Mouse (Mus musculus): ENCODE data around the gene Gapdh.
A peak's percentile ranks its signal among the peaks of the same experiment; 100 is the strongest.
"Not testable (repeated sequence)": the region's sequence is repeated elsewhere in the genome, so short reads cannot be mapped to it uniquely, and the experiment has no call there.

Gene Gapdh

GRCm38 (mm10) chr6:125166861-125167650 is 789 bp upstream of the Gapdh start:
- no peak for DNase-seq (ENCODE audit: low spot score)

GRCm38 (mm10) chr6:125165328-125165891 is 857 bp downstream of the Gapdh start:
- DNase-seq (ENCODE audit: low spot score): peak; percentile 96

GRCm38 (mm10) chr6:125164672-125165327 is 1.5 kb downstream of the Gapdh start:
- DNase-seq (ENCODE audit: low spot score): peak; percentile 56

- no peak for DNase-seq (ENCODE audit: low spot score)
These were observed 2.2 kb downstream of the Gapdh start for GRCm38 (mm10) chr6:125163801-125164657.

GRCm38 (mm10) chr6:125162615-125163305 is 3.5 kb downstream of the Gapdh start:
- DNase-seq (ENCODE audit: low spot score): not testable (repeated sequence)

GRCm38 (mm10) chr6:125161971-125162370 is 4.3 kb downstream of the Gapdh start:
- not testable (repeated sequence) for DNase-seq (ENCODE audit: low spot score)

- no peak for DNase-seq (ENCODE audit: low spot score)
These were observed 5.2 kb downstream of the Gapdh start for GRCm38 (mm10) chr6:125160854-125161760.

GRCm38 (mm10) chr6:125160558-125160853 is 5.8 kb downstream of the Gapdh start:
- DNase-seq (ENCODE audit: low spot score): no peak

- DNase-seq (ENCODE audit: low spot score): no peak
These were observed 6.3 kb downstream of the Gapdh start for GRCm38 (mm10) chr6:125159773-125160557.

- DNase-seq (ENCODE audit: low spot score): no peak
These were observed 7.2 kb downstream of the Gapdh start for GRCm38 (mm10) chr6:125158944-125159492.

GRCm38 (mm10) chr6:125156903-125157614 is 9.2 kb downstream of the Gapdh start:
- no peak for DNase-seq (ENCODE audit: low spot score)

- no peak for DNase-seq (ENCODE audit: low spot score)
These were observed 9.8 kb downstream of the Gapdh start for GRCm38 (mm10) chr6:125156491-125156890.

- no peak for DNase-seq (ENCODE audit: low spot score)
These were observed 11.0 kb downstream of the Gapdh start for GRCm38 (mm10) chr6:125155262-125155661.

- DNase-seq (ENCODE audit: low spot score): no peak
These were observed 11.7 kb downstream of the Gapdh start for GRCm38 (mm10) chr6:125154550-125154949.

GRCm38 (mm10) chr6:125153682-125154081 is 12.6 kb downstream of the Gapdh start:
- no peak for DNase-seq (ENCODE audit: low spot score)

GRCm38 (mm10) chr6:125153018-125153389 is 13.3 kb downstream of the Gapdh start:
- no peak for DNase-seq (ENCODE audit: low spot score)

- DNase-seq (ENCODE audit: low spot score): no peak
These were observed 13.9 kb downstream of the Gapdh start for GRCm38 (mm10) chr6:125152212-125153017.

- DNase-seq (ENCODE audit: low spot score): no peak
These were observed 16.7 kb downstream of the Gapdh start for GRCm38 (mm10) chr6:125149569-125149950.

All from ovary, adult 18-20 months (tissue).